Mouse (Mus musculus): Measurements from ENCODE around the gene Qdpr. TPM values are rescaled to one million over a fixed set of nuclear protein-coding genes. Genes with fewer than 3 reads are reported as not detected.

Qdpr gene
- polyA plus RNA-seq, 1 experiment, result 62.4 TPM

DNA sequence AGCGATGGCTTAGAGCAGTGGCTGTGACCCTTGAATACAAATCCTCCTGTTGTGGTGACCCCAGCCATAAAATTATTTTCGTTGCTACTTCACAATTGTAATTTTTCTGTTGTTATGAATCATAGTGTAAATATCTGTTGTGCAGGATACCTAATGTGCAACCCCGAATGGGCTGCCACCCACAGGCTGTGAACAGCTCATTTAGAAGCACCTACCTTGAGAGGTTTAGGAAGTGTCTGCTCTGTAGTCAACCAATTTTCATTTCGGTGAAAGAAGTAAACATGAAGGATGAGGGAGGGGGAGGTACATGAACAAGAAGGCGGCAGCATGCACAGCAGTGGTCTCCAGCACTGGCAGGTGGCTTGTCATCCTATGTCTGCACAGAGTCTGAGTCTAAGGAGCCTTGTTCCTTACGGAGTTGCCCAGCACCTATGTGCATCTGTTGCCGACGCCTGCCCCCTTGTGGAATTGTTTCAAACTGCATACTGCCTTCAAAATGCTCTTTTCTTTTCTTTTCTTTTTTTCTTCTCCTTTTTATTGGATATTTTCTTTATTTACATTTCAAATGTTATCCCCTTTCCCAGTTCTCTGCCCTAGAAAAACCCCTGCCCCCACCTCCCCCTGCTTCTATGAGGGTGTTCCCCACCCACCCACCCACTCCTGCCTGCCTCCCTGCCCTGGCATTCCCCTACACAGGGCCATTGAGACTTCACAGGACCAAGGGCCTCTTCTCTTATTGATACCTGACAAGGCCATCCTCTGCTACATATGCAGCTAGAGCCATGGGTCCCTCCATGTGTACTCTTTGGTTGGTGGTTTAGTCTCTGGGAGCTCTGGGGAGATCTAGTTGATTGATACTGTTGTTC is 25.8 kb downstream of the Qdpr start:
- H3K4me2 ChIP-seq (ENCODE audit: low read depth), result no peak overlapping the region
- no peak overlapping the region for H3K4me3 ChIP-seq
- no peaks in the 10 kb centered on the region for H3K79me2 ChIP-seq (ENCODE audit: control insufficient read depth, insufficient read depth)
- H3K36me3 ChIP-seq (ENCODE audit: control insufficient read depth, insufficient read depth), result no peaks in the 10 kb centered on the region
- no peak overlapping the region for H3ac ChIP-seq (ENCODE audit: control insufficient read depth, insufficient read length)
- TF ChIP-seq E2F4 (IDR thresholded peaks at IDR 0.05; ENCODE audit: insufficient read depth), result no peak
- TF ChIP-seq MYOG (IDR thresholded peaks at IDR 0.05; ENCODE audit: control insufficient read depth in 1 of 3, insufficient read depth in 1 of 3, insufficient read length in 2 of 3, low read depth in 2 of 3), result no peak
- TF ChIP-seq MAX (IDR thresholded peaks at IDR 0.05; ENCODE audit: low read depth), result no peak
- no peak for TF ChIP-seq REST (IDR thresholded peaks at IDR 0.05; ENCODE audit: insufficient read depth, insufficient read length)
- TF ChIP-seq POLR2AphosphoS2 (IDR thresholded peaks at IDR 0.05; ENCODE audit: insufficient read length, low read depth), result no peak
- TF ChIP-seq USF1 (IDR thresholded peaks at IDR 0.05; ENCODE audit: low read depth), result no peak
- no peak for TF ChIP-seq CEBPB (IDR thresholded peaks at IDR 0.05; ENCODE audit: insufficient read depth, poor library complexity, severe bottlenecking)
- TF ChIP-seq TCF12 (IDR thresholded peaks at IDR 0.05; ENCODE audit: insufficient read depth, poor library complexity, severe bottlenecking), result no peak
- TF ChIP-seq MYOD1 (IDR thresholded peaks at IDR 0.05; ENCODE audit: control insufficient read depth in 1 of 3, insufficient read length in 2 of 3, low read depth in 2 of 3), result no peak
- TF ChIP-seq SRF (IDR thresholded peaks at IDR 0.05; ENCODE audit: control insufficient read depth, insufficient read length, low read depth), result no peak
- no peak for TF ChIP-seq POLR2A (IDR thresholded peaks at IDR 0.05; ENCODE audit: insufficient read length, low read depth)
- no peak for TF ChIP-seq TCF3 (IDR thresholded peaks at IDR 0.05; ENCODE audit: insufficient read length, low read depth)
- no peaks in the 10 kb centered on the region for H3K27me3 ChIP-seq (ENCODE audit: control insufficient read depth, insufficient read depth, insufficient read length)

DNA sequence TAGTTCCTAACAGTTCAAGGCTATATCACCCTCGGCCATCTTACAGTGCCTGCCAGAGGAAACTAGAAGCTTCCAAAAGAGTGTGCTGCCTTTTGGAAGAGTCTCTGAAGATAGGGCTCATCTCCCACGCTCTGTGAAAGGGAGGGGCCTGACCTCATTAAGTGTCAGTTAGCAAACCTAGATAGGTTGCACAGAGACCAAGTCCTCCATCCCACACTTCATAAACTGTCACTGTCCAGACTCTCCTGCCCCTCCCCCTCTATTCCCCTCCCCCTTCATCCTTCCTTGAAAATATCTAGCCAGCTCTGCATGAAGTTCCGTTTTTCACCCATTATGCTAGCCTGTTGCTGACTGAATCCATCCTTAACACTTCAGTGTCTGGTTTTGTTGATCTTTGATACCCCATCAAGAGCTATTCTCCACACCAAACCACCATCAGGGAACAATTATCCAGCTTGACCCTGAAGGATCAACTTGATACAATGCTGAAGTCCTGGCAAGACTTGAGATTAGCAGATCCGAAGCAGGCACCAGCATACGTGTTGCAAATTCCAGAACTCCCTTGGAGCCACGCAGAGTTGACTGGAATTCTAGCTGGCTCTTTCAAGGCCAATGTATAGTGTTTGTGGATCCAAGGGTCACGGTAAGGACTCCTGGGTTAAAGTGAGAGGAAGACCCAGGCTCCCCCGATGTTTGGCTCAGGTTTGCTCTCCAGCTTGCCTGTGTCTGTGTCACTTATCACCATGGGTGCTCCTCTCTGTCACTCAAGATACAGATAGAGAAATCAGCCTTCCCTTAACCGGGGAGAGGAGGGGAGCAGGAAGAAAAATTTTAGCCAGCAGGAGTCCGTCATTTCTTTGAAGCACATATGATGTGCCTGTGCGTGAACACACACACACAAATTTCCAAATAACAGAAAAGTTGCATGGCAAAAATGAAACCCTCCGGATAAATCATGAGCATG is 27.9 kb downstream of the Qdpr start:
- H3K36me3 ChIP-seq (ENCODE audit: control insufficient read depth, insufficient read depth), result no peaks in the 10 kb centered on the region
- TF ChIP-seq POLR2A (IDR thresholded peaks at IDR 0.05; ENCODE audit: insufficient read length, low read depth) (no peak), MYOG (IDR thresholded peaks at IDR 0.05; ENCODE audit: control insufficient read depth in 1 of 3, insufficient read depth in 1 of 3, insufficient read length in 2 of 3, low read depth in 2 of 3) (no peak), CEBPB (IDR thresholded peaks at IDR 0.05; ENCODE audit: insufficient read depth, poor library complexity, severe bottlenecking) (no peak), TCF3 (IDR thresholded peaks at IDR 0.05; ENCODE audit: insufficient read length, low read depth) (no peak), REST (IDR thresholded peaks at IDR 0.05; ENCODE audit: insufficient read depth, insufficient read length) (no peak), USF1 (IDR thresholded peaks at IDR 0.05; ENCODE audit: low read depth) (no peak), E2F4 (IDR thresholded peaks at IDR 0.05; ENCODE audit: insufficient read depth) (no peak), SRF (IDR thresholded peaks at IDR 0.05; ENCODE audit: control insufficient read depth, insufficient read length, low read depth) (no peak), MYOD1 (IDR thresholded peaks at IDR 0.05; ENCODE audit: control insufficient read depth in 1 of 3, insufficient read length in 2 of 3, low read depth in 2 of 3) (no peak), MAX (IDR thresholded peaks at IDR 0.05; ENCODE audit: low read depth) (no peak), TCF12 (IDR thresholded peaks at IDR 0.05; ENCODE audit: insufficient read depth, poor library complexity, severe bottlenecking) (no peak), POLR2AphosphoS2 (IDR thresholded peaks at IDR 0.05; ENCODE audit: insufficient read length, low read depth) (no peak)
- no peak overlapping the region for H3K4me3 ChIP-seq
- H3ac ChIP-seq (ENCODE audit: control insufficient read depth, insufficient read length), result no peak overlapping the region
- H3K79me2 ChIP-seq (ENCODE audit: control insufficient read depth, insufficient read depth), result no peaks in the 10 kb centered on the region
- H3K4me2 ChIP-seq (ENCODE audit: low read depth), result no peak overlapping the region
- no peaks in the 10 kb centered on the region for H3K27me3 ChIP-seq (ENCODE audit: control insufficient read depth, insufficient read depth, insufficient read length)

DNA sequence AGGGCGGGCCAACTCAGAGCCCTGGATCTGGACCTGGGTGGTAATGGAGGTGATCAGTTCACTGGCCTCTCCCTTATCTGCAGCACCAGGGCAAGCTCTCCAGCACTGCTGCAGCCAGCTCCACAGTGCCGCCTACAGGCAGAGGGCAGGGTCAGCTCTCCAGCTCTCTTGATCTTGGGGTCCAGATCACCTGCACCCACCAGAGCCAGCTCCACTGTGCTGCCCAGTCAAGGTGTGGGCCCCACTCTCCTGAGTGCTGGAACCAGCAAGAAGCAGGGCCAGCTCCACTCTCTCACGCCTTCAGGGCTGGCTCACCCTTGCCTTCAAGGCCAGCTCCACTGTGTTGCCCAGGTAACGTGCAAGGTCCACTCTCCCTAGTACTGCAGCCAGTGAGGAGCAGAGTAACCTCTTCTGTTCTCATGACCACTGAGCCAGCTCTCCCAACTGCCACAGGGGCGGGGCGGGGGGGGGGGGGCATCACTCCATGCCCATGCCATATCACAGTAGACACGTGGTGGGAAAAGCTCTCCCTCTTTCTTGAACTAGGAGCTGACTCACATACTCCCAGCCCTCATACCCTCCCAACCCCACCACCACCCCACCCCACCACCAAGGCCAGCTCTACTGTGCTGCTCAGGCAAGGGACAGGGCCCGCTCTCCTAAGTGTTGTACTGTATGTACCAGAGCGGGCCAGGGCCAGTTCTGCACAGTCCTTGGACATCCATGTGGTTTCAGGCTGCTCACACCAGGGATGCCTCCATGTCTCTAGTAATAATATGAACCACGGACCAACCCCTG is 30.0 kb downstream of the Qdpr start:
- no peaks in the 10 kb centered on the region for H3K27me3 ChIP-seq (ENCODE audit: control insufficient read depth, insufficient read depth, insufficient read length)
- H3K79me2 ChIP-seq (ENCODE audit: control insufficient read depth, insufficient read depth), result no peaks in the 10 kb centered on the region
- no peak overlapping the region for H3K4me2 ChIP-seq (ENCODE audit: low read depth)
- no peak overlapping the region for H3K4me3 ChIP-seq
- TF ChIP-seq TCF12 (IDR thresholded peaks at IDR 0.05; ENCODE audit: insufficient read depth, poor library complexity, severe bottlenecking) (no peak), REST (IDR thresholded peaks at IDR 0.05; ENCODE audit: insufficient read depth, insufficient read length) (no peak), POLR2A (IDR thresholded peaks at IDR 0.05; ENCODE audit: insufficient read length, low read depth) (no peak), MYOD1 (IDR thresholded peaks at IDR 0.05; ENCODE audit: control insufficient read depth in 1 of 3, insufficient read length in 2 of 3, low read depth in 2 of 3) (no peak), E2F4 (IDR thresholded peaks at IDR 0.05; ENCODE audit: insufficient read depth) (no peak), POLR2AphosphoS2 (IDR thresholded peaks at IDR 0.05; ENCODE audit: insufficient read length, low read depth) (no peak), USF1 (IDR thresholded peaks at IDR 0.05; ENCODE audit: low read depth) (no peak), MYOG (IDR thresholded peaks at IDR 0.05; ENCODE audit: control insufficient read depth in 1 of 3, insufficient read depth in 1 of 3, insufficient read length in 2 of 3, low read depth in 2 of 3) (no peak), TCF3 (IDR thresholded peaks at IDR 0.05; ENCODE audit: insufficient read length, low read depth) (no peak), SRF (IDR thresholded peaks at IDR 0.05; ENCODE audit: control insufficient read depth, insufficient read length, low read depth) (no peak), CEBPB (IDR thresholded peaks at IDR 0.05; ENCODE audit: insufficient read depth, poor library complexity, severe bottlenecking) (no peak), MAX (IDR thresholded peaks at IDR 0.05; ENCODE audit: low read depth) (no peak)
- H3ac ChIP-seq (ENCODE audit: control insufficient read depth, insufficient read length), result no peak overlapping the region
- no peaks in the 10 kb centered on the region for H3K36me3 ChIP-seq (ENCODE audit: control insufficient read depth, insufficient read depth)
